Mouse (Mus musculus) brain, embryonic 18.5 days (tissue): ENCODE data around the gene Sprtn.

Source experiments
- DNase-seq: peaks from one replicate; pipeline ENCODE4 v3.0.0-alpha.2; 2012; ENCODE audit warnings: low read depth, low spot score

Gene Sprtn

DNA sequence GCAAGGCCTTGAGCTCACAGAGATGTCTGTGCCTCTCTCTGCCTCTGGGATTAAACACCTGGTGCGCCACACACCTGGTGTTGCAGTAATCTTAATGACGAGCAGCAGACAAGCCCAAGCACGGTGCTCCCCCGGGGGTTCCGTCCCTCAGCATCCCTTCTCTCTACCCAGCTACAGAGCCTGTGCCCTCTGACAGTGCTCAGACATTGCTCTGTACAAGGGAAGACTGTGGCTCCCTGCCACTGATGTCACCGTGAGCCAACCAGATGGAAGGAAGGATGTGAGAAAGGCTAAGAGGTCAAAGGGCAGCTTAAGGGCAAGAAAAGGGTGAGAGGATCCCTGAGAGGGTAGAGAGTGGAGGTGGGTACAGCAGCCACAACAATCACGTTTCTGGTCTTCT is 46.7 kb downstream of the Sprtn start:
- no peak for DNase-seq

DNA sequence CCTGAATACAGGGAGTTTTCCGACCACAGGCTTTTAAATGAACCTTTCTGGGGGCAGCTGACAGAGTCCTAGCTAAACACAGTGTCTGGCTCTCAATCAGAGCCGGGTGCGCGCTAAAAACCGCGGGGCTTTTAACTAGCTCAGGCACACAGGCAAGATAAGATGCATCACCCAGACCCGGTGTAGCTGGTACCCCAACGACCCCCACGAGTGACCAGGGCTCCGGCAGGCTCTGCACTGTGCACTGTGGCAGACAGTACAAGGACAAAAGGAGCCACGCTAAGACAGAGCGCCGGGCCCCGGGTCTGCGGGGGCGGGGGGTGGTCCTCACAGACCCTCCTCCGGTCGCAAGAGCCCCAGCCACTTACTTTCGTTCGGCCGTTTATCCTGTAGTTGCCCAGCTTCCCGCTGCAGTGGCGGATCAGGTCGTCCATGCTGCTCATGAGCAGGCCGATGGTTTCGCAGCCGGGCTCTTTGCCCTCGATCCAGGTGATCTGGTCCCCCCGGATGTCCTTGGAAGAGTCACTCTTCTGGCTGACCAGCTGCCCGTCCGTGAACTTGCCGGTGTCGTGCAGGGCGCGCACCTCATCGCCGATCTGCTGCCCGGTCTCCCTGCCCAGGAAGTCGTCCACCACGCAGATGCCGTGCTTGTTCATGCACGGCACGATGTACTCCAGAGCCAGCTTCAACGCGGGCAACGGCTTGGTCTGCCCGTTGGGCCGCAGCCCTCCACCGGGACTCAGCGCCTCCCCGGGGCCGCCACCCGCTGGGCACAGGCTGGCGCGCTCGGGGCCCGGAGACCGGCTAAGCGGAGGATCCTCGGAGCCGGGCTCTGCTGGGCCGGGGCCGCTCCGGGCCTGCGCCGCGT is 50.4 kb downstream of the Sprtn start:
- no peak for DNase-seq

DNA sequence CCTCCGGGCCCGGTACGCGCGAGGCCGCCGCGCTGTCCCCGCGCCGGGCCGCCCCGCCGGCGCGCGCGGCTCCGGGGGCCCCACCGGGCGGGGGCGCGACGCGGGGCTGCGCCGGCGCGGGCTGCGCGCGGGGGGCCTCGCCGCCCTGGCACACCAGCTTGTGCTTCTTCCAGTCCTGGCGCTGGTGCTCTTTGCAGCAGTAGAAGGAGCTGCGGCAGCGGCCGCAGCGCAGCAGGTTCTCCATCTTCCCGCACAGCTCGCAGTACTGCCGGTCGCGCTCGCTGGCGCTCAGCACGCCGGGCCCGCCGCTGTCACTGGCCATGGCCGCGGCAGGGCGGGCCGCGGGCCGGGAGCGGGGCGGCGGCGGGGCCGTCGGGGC is 51.0 kb downstream of the Sprtn start:
- no peak for DNase-seq

DNA sequence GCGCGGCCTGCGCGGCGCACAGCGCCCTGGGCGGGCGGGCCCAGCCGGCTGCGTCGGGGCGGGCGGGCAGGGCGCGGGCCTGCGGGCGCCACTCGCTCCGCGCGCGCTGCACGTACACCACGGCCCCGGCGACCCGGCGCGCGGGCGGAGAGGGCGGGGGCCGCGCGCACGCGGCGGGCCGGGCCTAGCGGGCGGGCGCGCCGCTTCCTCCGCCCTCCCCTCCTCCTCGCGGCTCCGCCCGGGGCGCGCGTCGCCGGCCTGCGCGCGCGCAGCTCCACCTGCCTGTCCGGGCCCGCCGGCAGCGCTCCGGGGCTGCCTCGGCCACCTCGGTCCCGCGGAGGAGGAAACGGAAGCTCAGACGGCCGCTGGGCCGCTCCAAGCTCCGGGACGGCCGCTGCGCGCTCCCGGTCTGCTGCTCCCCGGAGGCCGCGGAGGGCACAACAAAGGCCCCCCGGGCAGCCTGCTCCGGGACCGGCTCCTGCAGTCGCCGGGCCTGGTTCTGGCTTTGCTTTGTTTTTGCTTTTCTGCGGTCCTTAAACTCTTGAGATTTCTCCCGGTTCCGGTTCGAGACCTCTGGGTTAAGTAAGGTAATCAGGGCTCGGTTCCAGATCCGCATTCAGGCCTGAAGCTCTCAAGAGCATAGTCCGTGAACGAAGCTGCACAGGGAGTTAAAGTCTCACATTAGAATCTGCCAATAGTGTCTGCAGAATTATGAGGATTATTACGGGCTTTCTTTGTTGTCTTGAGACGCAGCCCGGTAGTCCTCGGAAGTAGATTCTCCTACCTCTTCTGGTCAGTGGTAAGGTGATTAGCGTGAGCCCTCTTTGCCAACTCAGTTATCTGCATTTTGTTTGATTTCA is 51.8 kb downstream of the Sprtn start, which contains the start of gene Egln1:
Egln1 (minus strand) TSS at position 116 of the 860 bp plus-strand sequence.
- DNase-seq = peak; percentile 60

DNA sequence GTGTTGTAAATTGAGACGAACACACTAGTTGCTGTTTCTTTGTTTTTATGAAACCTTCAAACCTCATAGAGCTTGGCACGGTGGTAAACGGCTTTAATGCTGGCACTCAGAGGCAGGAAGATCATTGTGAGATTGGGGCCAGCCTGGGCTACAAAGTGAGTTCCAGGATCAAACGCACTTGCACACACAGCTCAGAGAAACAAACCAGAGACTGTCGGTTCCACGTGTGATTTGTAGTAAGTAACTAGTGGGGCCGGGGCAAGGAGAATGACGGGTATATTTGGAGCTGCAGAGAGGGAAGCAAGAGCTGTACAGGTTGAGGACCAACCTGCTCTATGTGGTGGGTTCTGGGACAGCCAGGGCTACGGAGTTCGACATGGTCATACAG is 52.4 kb downstream of the Sprtn start:
- no peak for DNase-seq

DNA sequence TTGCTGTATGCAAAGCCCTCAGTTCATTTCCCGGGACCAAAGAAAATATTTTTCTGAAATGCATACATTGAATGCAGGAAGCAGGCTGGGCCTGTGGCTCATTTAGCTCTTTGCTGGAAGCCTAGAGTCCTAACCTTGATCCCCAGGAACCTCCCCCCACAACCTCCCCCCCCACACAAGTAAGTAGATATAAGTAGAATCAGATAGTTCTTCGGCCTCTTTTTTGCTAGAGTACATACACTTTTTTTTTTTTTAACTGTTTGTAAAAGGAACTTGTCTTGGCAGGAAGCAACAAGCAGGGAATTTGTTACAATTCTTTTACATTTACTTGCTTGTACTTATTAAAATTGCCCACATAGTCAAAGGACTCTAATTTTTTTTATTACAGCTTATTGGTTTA is 53.2 kb downstream of the Sprtn start:
- DNase-seq = no peak

DNA sequence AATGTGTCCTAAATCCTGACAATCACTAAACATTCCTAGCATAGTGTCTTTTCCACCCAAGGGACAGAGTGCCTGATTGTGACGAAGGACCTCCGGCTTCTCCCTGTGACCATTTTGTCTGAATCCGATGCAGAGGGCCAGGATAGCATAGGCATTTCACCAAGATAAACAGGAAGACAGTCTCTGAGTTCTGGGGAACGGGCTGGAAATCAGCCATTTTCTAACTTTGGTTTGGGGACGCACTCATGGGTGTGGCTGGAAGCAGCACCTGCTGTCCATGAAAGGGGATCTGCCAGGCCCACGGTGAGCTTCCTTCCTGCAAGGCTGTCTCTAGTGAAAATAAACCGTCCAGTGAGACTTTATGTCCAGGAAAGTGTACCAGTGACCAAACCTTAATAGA is 55.5 kb downstream of the Sprtn start:
- DNase-seq = no peak

DNA sequence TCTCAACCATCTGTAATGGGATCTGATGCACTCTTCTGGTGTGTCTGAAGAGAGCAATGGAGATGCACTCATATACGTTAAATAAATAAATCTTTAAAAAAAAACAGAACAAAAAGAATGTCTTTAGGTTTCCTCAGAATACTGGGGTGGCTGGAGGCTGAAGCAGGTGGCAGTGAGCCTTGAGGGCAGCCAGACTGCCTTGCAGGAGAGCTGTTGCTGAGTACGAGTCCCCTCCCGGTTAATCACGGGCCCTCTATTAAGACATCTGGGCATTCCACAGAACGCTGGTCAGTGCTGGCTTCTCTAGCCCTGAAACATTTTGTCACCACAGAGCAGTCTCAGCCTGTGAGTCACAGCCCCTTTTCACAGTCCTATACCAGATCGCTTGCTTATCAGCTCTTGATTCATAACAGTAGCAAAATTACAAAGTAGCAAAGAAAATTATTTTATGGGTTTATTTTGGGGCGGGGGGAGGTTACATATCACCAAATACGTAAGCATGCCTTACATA is 56.9 kb downstream of the Sprtn start:
- no peak for DNase-seq
